Mouse (Mus musculus) kidney, adult 2 months (tissue): ENCODE measurements around the gene Mrpl38.

Source experiments
- CTCF ChIP-seq: fragments of 200-500 bp; conservative IDR thresholded peaks from 2 replicates; pipeline ENCODE4 v1.5.1; 2011; ENCODE audit warnings: low read depth, mild to moderate bottlenecking, control low read depth, low read length, moderate library complexity, mixed read lengths; ENCODE audit not compliant: insufficient read depth, insufficient read length
- POLR2A ChIP-seq: fragments of 200-500 bp; IDR thresholded peaks from one replicate; pipeline ENCODE4 v1.6.1; 2011; ENCODE audit warnings: low read depth, low read length, control low read depth

GRCm38 (mm10) chr11:116086258-116087193 lies 52.1 kb downstream of the Mrpl38 start, which contains the start of gene Wbp2:
- TF ChIP-seq CTCF (no peak), POLR2A (peak; percentile 81)
